Mouse (Mus musculus): ENCODE data around the gene Galp. TPM values are rescaled to one million over a fixed set of nuclear protein-coding genes. Genes with fewer than 3 reads are reported as not detected.

Gene Galp
- polyA plus RNA-seq (2017; shearing (Covaris generic)) = not detected

DNA sequence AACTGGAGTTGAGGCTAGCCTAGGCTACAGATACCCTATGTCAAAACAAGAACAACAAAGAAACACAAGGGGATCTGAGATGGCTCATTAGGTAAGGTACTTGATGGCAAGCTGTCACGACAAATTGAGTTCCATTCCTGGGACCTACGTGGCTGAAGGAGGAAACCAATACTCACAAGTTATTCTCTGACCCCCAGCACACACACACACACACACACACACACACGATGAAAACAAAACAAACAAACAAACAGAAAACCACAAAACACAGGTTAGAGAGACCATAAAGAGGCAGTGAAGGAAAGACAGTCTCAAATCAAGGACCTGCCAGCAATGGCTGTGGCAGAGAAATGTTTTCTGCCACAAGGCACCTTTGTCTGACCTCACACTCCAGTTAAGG is at the start of gene Galp:
Galp (plus strand) TSS at position 301 of the 400 bp plus-strand sequence.

DNA sequence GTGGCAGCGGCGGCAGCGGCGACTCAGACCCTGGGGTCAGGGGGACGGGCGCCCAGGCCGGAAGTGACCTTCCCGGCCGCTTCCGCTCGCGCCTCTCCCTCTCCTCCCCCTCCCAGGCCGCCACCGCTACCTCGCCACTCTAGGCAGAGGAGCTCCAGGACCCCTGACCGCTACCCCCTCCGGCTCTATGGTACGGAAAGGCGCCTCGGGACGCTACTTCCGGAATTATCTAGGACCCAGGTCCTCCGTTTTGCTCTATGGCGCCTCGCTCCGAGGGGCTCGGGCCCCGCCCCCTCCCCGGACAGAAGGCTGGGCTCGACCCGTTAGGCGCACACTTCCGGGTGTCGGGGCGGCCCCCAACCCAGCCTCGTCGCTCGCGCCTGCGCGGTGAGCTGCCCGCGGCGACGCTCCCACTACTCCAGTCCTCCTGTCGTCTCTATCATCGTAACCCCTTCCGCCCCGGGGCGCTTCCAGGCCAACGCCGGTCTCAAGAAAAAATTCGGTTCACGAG is 40.9 kb upstream of the Galp start, which contains the start of gene Zfp787:
Zfp787 (minus strand) TSS at position 97 of the 511 bp plus-strand sequence.

DNA sequence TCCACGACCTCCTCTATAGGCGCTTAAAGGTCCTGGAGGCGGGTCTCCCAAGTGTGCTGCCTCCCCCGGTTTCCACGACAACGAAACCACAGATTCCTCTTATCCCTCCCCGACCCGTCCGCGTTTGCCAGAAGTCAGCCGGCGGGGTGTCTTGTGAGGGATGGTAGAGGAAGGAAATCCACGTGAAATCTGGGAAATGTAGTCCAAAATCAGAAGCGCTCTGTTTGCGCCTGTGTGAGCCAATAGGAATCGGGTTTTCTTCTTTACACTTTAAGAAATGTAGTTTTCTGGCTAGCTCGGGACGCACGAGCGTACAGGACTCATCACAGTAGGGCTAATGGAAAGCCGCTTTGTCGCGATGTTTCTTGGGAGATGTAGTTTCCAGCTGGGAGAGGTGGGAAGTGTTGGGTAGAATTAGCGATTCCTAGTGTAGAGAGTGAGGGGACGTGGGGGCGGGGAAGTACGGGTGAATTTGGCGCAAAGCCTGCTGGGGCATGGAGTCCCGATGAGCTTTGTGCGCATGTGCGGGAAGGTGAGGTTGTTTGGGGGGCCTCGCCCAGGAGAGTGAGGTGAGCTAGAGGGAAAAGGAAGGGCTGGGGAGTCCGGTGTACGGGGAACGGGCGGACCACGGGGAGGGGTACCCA is 24.8 kb upstream of the Galp start, which contains the start of gene Zfp444:
Zfp444 (plus strand) TSS at position 221 of the 644 bp plus-strand sequence.

DNA sequence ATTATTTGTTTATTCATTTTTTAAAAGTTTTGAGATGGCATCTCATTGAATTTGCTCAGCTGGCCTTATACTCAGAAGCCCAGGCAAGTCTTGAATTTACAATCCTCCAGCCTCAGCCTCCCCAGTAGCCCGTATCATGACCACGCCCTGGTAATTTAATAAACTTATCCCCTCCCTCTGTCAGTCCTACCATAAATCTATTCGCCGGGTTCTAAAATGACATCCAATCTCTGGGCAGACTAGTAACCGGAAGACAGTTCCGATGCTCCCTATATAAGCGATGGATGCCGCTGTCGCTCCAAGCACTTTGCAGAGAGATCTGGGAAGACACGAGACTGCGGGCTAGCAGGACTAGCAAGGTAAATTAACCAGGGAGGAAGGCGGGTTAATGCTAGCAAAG is 25.1 kb downstream of the Galp start, which contains the start of gene Zscan5b:
Zscan5b (plus strand) TSS at position 301 of the 400 bp plus-strand sequence.

DNA sequence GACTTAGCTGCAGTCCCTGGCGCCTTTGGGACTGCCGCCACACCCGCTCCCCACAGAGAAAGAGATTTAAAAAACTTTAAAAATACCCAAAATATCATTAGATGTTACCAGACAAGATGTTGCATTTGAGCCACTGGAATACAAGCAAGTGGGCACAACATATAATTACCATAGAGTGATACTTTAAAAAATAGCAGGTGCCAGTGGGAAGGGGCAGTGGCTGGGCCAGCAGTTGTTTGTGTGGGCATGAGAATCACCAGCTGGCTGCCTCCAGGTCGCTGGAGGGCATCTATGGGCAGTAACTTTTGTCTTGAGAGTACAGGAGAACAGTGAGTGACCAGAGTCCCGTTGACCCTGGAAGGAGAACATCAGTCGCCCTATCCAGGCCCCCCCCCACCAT is 55.5 kb downstream of the Galp start, which contains the start of gene Epp13:
Epp13 (plus strand) TSS at position 301 of the 400 bp plus-strand sequence.

Other genes with a start within 250 kb of the Galp start
- gene Vmn1r65, start 186.1 kb upstream of the Galp start, polyA plus RNA-seq (2017; shearing (Covaris generic)) = not detected
- not detected for gene Nlrp4c, start 151.9 kb upstream of the Galp start, polyA plus RNA-seq (2017; shearing (Covaris generic))
- 26.5 TPM for gene Zfp787, start 41.1 kb upstream of the Galp start, polyA plus RNA-seq (2017; shearing (Covaris generic))
- gene Zfp444, start 24.9 kb upstream of the Galp start, polyA plus RNA-seq (2017; shearing (Covaris generic)) = 29.0 TPM
- gene Zscan5b, start 25.2 kb downstream of the Galp start, polyA plus RNA-seq (2017; shearing (Covaris generic)) = 0.35 TPM
- not detected for gene Epp13, start 55.6 kb downstream of the Galp start, polyA plus RNA-seq (2017; shearing (Covaris generic))
- gene Zfp667, start 89.5 kb downstream of the Galp start, polyA plus RNA-seq (2017; shearing (Covaris generic)) = 8.4 TPM
- gene Zfp583, start 134.2 kb downstream of the Galp start, polyA plus RNA-seq (2017; shearing (Covaris generic)) = 0.22 TPM
- gene Gm3854, start 146.7 kb downstream of the Galp start, polyA plus RNA-seq (2017; shearing (Covaris generic)) = 0.89 TPM
- gene Zfp78, start 166.2 kb downstream of the Galp start, polyA plus RNA-seq (2017; shearing (Covaris generic)) = 1.9 TPM
- 5.9 TPM for gene Zfp28, start 186.2 kb downstream of the Galp start, polyA plus RNA-seq (2017; shearing (Covaris generic))
- 0.61 TPM for gene Smim17, start 201.6 kb downstream of the Galp start, polyA plus RNA-seq (2017; shearing (Covaris generic))
- not detected for gene Gm20715, start 213.2 kb downstream of the Galp start, polyA plus RNA-seq (2017; shearing (Covaris generic))
- gene Olfr1344, start 241.6 kb downstream of the Galp start, polyA plus RNA-seq (2017; shearing (Covaris generic)) = not detected